Mouse (Mus musculus): Measurements from ENCODE around the gene Msl1.

DNA sequence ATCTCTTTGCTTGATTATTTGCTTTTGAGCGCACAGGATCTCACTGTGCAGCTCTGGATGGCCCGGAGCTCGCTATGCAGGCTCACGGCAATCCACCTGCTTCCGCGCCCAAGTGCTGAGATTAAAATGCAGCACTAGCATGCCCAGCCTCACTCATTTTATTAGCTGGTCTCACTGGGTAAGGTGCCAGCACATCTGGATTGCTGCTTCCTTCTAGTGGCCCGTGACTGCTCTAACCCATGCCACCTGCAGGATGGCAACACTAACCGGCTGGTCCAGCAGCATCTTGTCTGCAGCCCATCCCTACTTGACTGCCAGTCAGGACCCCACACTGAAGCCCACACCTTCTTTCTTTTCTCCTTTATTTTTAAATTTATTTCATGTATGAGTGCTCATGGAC is 58.8 kb downstream of the Msl1 start:
- TF ChIP-seq ELF1 (IDR thresholded peaks at IDR 0.05; ENCODE audit: low read depth, low read length): no peak
- no peak for TF ChIP-seq POLR2AphosphoS2 (IDR thresholded peaks at IDR 0.05; ENCODE audit: low read depth, low read length)
- no peak for TF ChIP-seq CTCF (conservative IDR thresholded peaks at IDR 0.05 in 1 of 2, IDR thresholded peaks at IDR 0.05 in 1 of 2; ENCODE audit: low read depth in 2 of 2, low read length in 2 of 2)
- no peak for TF ChIP-seq POLR2A (IDR thresholded peaks at IDR 0.05; ENCODE audit: low read depth, low read length)
- no peak for TF ChIP-seq TCF12 (IDR thresholded peaks at IDR 0.05; ENCODE audit: low read depth, low read length)
- no peak for TF ChIP-seq EP300 (IDR thresholded peaks at IDR 0.05; ENCODE audit: low read length)

Measured in CH12.LX (cell line).